ENCODE assay signal across 23 mouse cellular contexts in the genomic region with DNA sequence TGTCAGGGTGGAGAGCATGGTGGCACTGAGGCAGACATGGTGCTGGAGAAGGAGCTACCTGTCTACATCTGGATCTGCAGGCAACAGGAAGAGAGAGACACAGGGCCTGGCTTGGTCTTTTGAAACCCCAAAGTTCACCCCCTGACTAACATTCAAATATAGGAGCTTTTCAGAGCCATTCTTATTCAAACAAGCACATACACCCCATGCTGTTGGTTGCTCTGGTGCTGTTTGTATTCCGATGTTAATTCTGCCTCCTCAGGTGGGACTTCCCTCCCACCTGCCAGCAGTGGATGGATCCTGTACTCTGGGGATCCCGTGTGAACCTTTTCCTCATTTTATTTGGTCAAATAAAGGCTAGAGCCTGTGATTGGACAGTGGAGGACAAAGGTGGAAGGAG. TPM values are rescaled to one million over a fixed set of nuclear protein-coding genes. Genes with fewer than 3 reads are reported as not detected.
"Had no signal": no experiment of that assay in that cellular context is flagged by ENCODE, and none has a peak within 500 bp of the region (broad histone marks: within the 10 kb centered on the region; RNA-seq: fewer than 3 reads in every experiment).

No protein-coding gene starts in this region.

- H3K9ac ChIP-seq: heart, embryonic 13.5 days; heart, embryonic 15.5 days; hindbrain, embryonic 13.5 days; intestine, embryonic 15.5 days; limb, embryonic 13.5 days; limb, embryonic 15.5 days; liver, embryonic 12.5 days; liver, embryonic 14.5 days had no signal

- H3K9me3 ChIP-seq: heart, embryonic 13.5 days; heart, embryonic 15.5 days; hindbrain, embryonic 13.5 days; intestine, embryonic 15.5 days; limb, embryonic 13.5 days; limb, embryonic 15.5 days; liver, embryonic 12.5 days had no signal

- H3K27me3 ChIP-seq: heart, embryonic 13.5 days; heart, embryonic 15.5 days; hindbrain, embryonic 13.5 days; intestine, embryonic 15.5 days; limb, embryonic 13.5 days; limb, embryonic 15.5 days; liver, embryonic 12.5 days had no signal

- H3K4me1 ChIP-seq: heart, embryonic 13.5 days; heart, embryonic 15.5 days; hindbrain, embryonic 13.5 days; intestine, embryonic 15.5 days; limb, embryonic 13.5 days; limb, embryonic 15.5 days; liver, embryonic 12.5 days had no signal

- H3K27ac ChIP-seq: heart, adult 2 months; heart, embryonic 13.5 days; heart, embryonic 15.5 days; hindbrain, embryonic 13.5 days; intestine, embryonic 15.5 days; layer of hippocampus, adult 2 months; limb, embryonic 13.5 days; limb, embryonic 15.5 days; liver, embryonic 12.5 days; liver, embryonic 14.5 days had no signal

- DNase-seq: gastrocnemius, postnatal 14 days; gastrocnemius, postnatal 36 days; heart, adult 2 months; kidney, adult 18-20 months; kidney, adult 8-10 months; kidney, postnatal 10 days; kidney, postnatal 25 days; kidney, postnatal 4 days; left cerebral cortex, postnatal 4 days had no signal

- H3K4me3 ChIP-seq: heart, adult 2 months; heart, embryonic 13.5 days; heart, embryonic 15.5 days; hindbrain, embryonic 13.5 days; intestine, embryonic 15.5 days; layer of hippocampus, adult 2 months; limb, embryonic 13.5 days; limb, embryonic 15.5 days; liver, embryonic 12.5 days had no signal

- H3K4me2 ChIP-seq: heart, embryonic 11.5 days; heart, embryonic 13.5 days; heart, embryonic 15.5 days; hindbrain, embryonic 13.5 days; intestine, embryonic 15.5 days; limb, embryonic 13.5 days; limb, embryonic 15.5 days; liver, embryonic 12.5 days had no signal

RNA-seq across cellular contexts. Expression of gene Pak6, which starts 43.0 kb away (rescaled TPM):
- total RNA-seq: gastrocnemius, adult 18-20 months; gastrocnemius, adult 8-10 months; hematopoietic stem cell, adult 5-6 weeks; liver, adult 2 months had no signal
